Mouse (Mus musculus) midbrain, embryonic 14.5 days (tissue): Measurements from ENCODE around the gene Gm9747. TPM values are rescaled to one million over a fixed set of nuclear protein-coding genes. Genes with fewer than 3 reads are reported as not detected.

Experiments
- ATAC-seq: fragments of 200-750 bp; cut with Nextera tagmentation; 2 replicates; pipeline ENCODE4 v1.8.0; 2017; ENCODE audit warnings: moderate number of reproducible peaks, moderate library complexity; ENCODE audit not compliant: low FRiP score, low TSS enrichment
- DNase-seq: peaks from one replicate; pipeline ENCODE4 v3.0.0-alpha.2; 2015
- H3K27ac ChIP-seq: fragments of 300-500 bp; sonication (generic); replicated peaks from 2 replicates; pipeline ENCODE4 v1.5.1; 2014; ENCODE audit warnings: mild to moderate bottlenecking, low read depth, low read length, moderate library complexity
- H3K27me3 ChIP-seq: fragments of 300-500 bp; sonication (generic); 2 replicates; pipeline ENCODE4 v1.6.1; 2014; ENCODE audit warnings: low read length, control low read depth, mixed read lengths; ENCODE audit not compliant: control insufficient read depth, insufficient read depth
- H3K36me3 ChIP-seq: fragments of 300-500 bp; sonication (generic); 2 replicates; pipeline ENCODE4 v1.6.1; 2014; ENCODE audit warnings: low read length, control low read depth; ENCODE audit not compliant: control insufficient read depth, insufficient read depth
- H3K4me1 ChIP-seq: fragments of 300-500 bp; sonication (generic); 2 replicates; pipeline ENCODE4 v1.6.1; 2014; ENCODE audit warnings: mild to moderate bottlenecking, antibody characterized with exemption, low read length, control low read depth; ENCODE audit not compliant: control insufficient read depth, insufficient read depth
- H3K4me2 ChIP-seq: fragments of 300-500 bp; sonication (generic); 2 replicates; pipeline ENCODE4 v1.6.1; 2014; ENCODE audit warnings: mild to moderate bottlenecking, low read length, moderate library complexity
- H3K4me3 ChIP-seq: fragments of 300-500 bp; sonication (generic); replicated peaks from 2 replicates; pipeline ENCODE4 v1.5.1; 2014; ENCODE audit warnings: low read depth, low read length
- H3K9ac ChIP-seq: fragments of 300-500 bp; sonication (generic); replicated peaks from 2 replicates; pipeline ENCODE4 v1.6.1; 2014; ENCODE audit warnings: mild to moderate bottlenecking, low read length, moderate library complexity
- H3K9me3 ChIP-seq: fragments of 300-500 bp; sonication (generic); 2 replicates; pipeline ENCODE4 v1.6.1; 2016; ENCODE audit warnings: low read length, control low read depth, mixed read lengths; ENCODE audit not compliant: control insufficient read depth
- WGBS: fragments of 180-500 bp; shearing (Covaris S2); extraction: QIAGEN DNeasy Blood & Tissue Kit; methylation state at CpG from one replicate; pipeline ENCODE4 v1.1.7; 2014; 5-methylcytosine and 5-hydroxymethylcytosine counted together
- polyA plus RNA-seq: library from polyadenylated mRNA; unstranded; fragments of >200 nt; fragmentation: Nextera tagmentation; extraction: Ambion mirVana; gene quantifications from 2 replicates; pipeline ENCODE4 v1.2.1, GENCODE M21; 2014

Gm9747 gene
- polyA plus RNA-seq, 1 experiment from 2014 or later: 27.9 TPM

DNA sequence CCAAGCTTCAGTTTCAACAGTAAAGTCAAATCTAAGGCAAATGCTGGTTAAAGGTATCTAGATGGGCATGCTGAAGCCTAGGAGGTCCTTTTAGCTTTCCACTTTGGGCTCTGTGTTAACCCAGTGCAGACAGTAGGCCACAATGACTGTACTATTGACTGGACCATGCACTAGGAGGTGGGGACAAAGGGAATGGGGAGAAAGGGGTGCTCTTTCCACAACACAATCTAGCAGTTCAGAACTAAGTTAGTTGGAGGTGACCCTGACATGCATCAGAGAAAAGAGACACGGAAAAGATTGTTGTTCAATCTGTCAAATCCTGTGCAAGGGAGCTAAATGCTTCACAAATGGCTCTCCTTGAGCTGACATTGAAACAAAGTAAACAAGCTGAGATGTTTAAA is 51.0 kb downstream of the Gm9747 start:
- H3K27ac ChIP-seq: peak overlapping the region; percentile 92
- peak overlapping the region; percentile 62 for H3K9ac ChIP-seq
- no peaks in the 10 kb centered on the region for H3K9me3 ChIP-seq
- H3K27me3 ChIP-seq: no peaks in the 10 kb centered on the region
- H3K4me3 ChIP-seq: peak overlapping the region; percentile 45
- ATAC-seq (no peak), DNase-seq (peak; percentile 57)
- 0% methylated on average over 1 of the region's 1 CpGs for WGBS
- H3K4me1 ChIP-seq: peaks cover 42% of the 10 kb centered on the region
- peak overlapping the region; percentile 82 for H3K4me2 ChIP-seq
- 0 out of 2 replicates have a peak, but pooled peaks cover 6% of the 10 kb centered on the region for H3K36me3 ChIP-seq

DNA sequence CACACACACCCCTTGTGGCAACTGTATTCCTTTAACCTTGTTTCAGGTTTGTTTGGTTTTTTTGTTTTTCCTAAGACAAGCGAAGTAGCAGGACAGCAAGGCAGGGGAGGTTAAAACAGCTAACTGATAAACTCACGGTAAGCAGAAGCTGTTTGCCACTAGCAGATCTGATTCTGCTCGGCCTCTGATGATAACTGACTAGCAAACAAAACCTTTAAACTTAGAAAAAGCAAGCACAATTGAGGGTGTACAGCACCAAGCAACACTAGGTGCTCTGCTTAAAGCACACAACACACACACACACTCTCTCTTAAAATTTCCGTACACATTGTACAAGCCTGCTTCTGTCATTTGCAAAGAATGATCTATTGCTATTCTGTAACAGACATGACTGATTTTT is 51.5 kb downstream of the Gm9747 start:
- H3K27me3 ChIP-seq: no peaks in the 10 kb centered on the region
- 0 out of 2 replicates have a peak, but pooled peaks cover 6% of the 10 kb centered on the region for H3K36me3 ChIP-seq
- WGBS: 21% methylated on average over 4 of the region's 4 CpGs
- peak overlapping the region; percentile 49 for H3K9ac ChIP-seq
- peaks cover 47% of the 10 kb centered on the region for H3K4me1 ChIP-seq
- no peaks in the 10 kb centered on the region for H3K9me3 ChIP-seq
- peak overlapping the region; percentile 92 for H3K27ac ChIP-seq
- peak overlapping the region; percentile 45 for H3K4me3 ChIP-seq
- H3K4me2 ChIP-seq: peak overlapping the region; percentile 82
- ATAC-seq: no peak
- DNase-seq: peak; percentile 58

Other genes starting within 250 kb of the Gm9747 start
- gene Irs1, start 58.3 kb downstream of the Gm9747 start, polyA plus RNA-seq: 5.5 and 7.9 TPM in 2 replicates
- gene Rhbdd1, start 83.3 kb downstream of the Gm9747 start, polyA plus RNA-seq: 2.9 and 3.2 TPM in 2 replicates